Mouse (Mus musculus) liver, embryonic 14.5 days (tissue): ENCODE data around the gene Ccdc148.

Experiments
- CTCF ChIP-seq: IDR thresholded peaks from 2 replicates; pipeline ENCODE4 v1.5.1; 2016; ENCODE audit warnings: antibody characterized with exemption, low read depth, control low read depth
- EP300 ChIP-seq: IDR thresholded peaks from 2 replicates; pipeline ENCODE4 v1.6.1; 2016; ENCODE audit warnings: antibody characterized with exemption, low read depth

DNA sequence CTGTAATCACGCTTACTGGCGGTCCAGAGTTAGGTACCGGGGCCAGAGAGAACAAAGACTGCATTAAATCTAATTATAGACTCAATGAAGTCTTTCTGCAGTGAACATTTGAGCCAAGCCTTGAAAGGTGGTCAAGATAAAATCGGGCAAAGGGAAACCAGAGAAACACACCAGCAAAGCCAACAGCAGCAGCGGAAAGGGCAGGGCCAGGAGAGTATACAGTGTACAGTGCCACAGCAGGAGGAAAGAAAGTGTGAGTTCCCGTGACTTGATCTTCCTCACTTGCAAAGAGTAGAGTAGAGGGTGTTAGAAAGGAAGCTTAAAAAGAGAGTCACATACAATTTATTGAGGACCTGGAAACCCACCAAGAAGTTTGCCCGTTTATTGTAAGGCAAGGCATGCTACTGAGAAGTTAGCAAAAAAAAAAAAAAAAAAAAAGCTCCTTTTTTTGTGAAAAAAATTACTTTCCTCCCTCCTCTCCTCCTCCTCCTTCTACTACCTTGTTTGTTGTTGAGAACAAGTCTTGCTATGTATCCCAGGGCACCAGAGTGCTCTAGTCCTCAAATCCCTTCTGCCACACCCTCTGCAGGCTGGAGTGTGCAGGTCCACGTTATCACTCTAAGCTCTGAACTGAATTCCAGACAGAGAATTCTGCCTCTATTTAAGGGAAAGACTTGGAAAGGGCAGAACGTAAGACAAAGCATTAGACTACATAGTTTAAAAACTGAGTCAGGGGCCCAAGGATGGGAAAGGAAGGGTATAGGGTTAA lies 188.8 kb downstream of the Ccdc148 start:
- no peak for TF ChIP-seq CTCF
- no peak for TF ChIP-seq EP300
